In the genomic region with DNA sequence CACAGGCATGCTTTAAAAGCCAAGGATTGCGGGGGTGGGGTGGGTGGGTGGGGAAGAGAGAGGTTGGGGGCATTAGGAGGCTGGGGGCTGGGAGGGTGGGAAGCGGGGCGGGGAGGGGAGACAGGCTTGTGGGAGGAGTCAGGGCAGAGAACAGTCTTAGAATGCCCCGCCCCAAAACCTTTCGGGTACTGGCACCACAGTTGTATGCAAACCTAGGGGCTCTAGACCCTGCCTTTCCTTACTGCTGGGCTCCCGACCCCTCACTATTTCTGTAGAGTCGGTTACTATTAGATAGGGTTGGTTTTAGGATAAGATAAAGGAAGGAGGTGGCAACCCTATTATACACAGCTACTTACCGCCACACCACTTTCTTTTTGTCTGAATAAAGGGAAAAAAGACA, we compare ENCODE assay signal across 12 mouse cellular contexts.
DNase-seq lines count a peak whose midpoint lies in the region; ATAC-seq lines count a peak whose summit lies in the region.
"Had no signal": no experiment of that assay in that cellular context is flagged by ENCODE, and none has a peak within 500 bp of the region (broad histone marks: within the 10 kb centered on the region; RNA-seq: fewer than 3 reads in every experiment).

No protein-coding gene starts in this region.

- DNase-seq in heart, adult 9 months (ENCODE audit: low spot score in 2 of 2): no peak
- no peak for DNase-seq in kidney, adult 18-20 months
- DNase-seq in Muller cell, postnatal 12 days (ENCODE audit: inconsistent ontology term): no peak
- DNase-seq: cerebellum, adult 9-11 months; gastrocnemius, postnatal 36 days had no signal

- H3K9ac ChIP-seq in heart, embryonic 11.5 days (ENCODE audit: low read depth, low read length): no peak overlapping the region
- no peak overlapping the region for H3K9ac ChIP-seq in kidney, embryonic 16.5 days (replicated peaks; ENCODE audit: low read length)
- H3K9ac ChIP-seq: limb, embryonic 15.5 days had no signal

- H3K9me3 ChIP-seq in heart, embryonic 11.5 days (replicated peaks; ENCODE audit: control insufficient read depth, low read length): no peaks in the 10 kb centered on the region
- no peaks in the 10 kb centered on the region for H3K9me3 ChIP-seq in kidney, embryonic 16.5 days (ENCODE audit: low read length)
- H3K9me3 ChIP-seq: hindbrain, embryonic 10.5 days; limb, embryonic 15.5 days had no signal

- no peaks in the 10 kb centered on the region; the same call in 1 of the 2 replicates for H3K4me1 ChIP-seq in heart, embryonic 11.5 days (ENCODE audit: control insufficient read depth, insufficient read depth, low read length)
- peaks cover 24% of the 10 kb centered on the region for H3K4me1 ChIP-seq in kidney, embryonic 16.5 days (ENCODE audit: insufficient read depth, low read length)

- no peak overlapping the region for H3K4me3 ChIP-seq in heart, embryonic 11.5 days (ENCODE audit: low read depth, low read length)
- H3K4me3 ChIP-seq in kidney, embryonic 16.5 days (ENCODE audit: low read length): no peak overlapping the region
- H3K4me3 ChIP-seq: hindbrain, embryonic 10.5 days; limb, embryonic 15.5 days had no signal

- 33% methylated on average over 8 of the region's 8 CpGs for WGBS in heart, embryonic 11.5 days (ENCODE audit: insufficient replicate concordance)
- WGBS in kidney, embryonic 16.5 days: 40% methylated on average over 6 of the region's 8 CpGs

- peak overlapping the region; percentile 16; the same call in 1 of the 2 replicates for H3K4me2 ChIP-seq in heart, embryonic 11.5 days
- H3K4me2 ChIP-seq in kidney, embryonic 16.5 days (replicated peaks; ENCODE audit: low read depth, low read length): peak overlapping the region; percentile 36
- H3K4me2 ChIP-seq: limb, embryonic 15.5 days had no signal

- H3K27me3 ChIP-seq in heart, embryonic 11.5 days (ENCODE audit: control insufficient read depth, insufficient read depth, low read length): no peaks in the 10 kb centered on the region
- H3K27me3 ChIP-seq in kidney, embryonic 16.5 days (ENCODE audit: insufficient read depth, low read length): no peaks in the 10 kb centered on the region
- H3K27me3 ChIP-seq: limb, embryonic 15.5 days had no signal

- H3K27ac ChIP-seq in heart, embryonic 11.5 days (ENCODE audit: low read depth, low read length): no peak overlapping the region
- peak overlapping the region; percentile 34; the same call in 1 of the 2 replicates for H3K27ac ChIP-seq in kidney, embryonic 16.5 days (ENCODE audit: low read length)
- H3K27ac ChIP-seq: limb, embryonic 15.5 days had no signal

- no peak for ATAC-seq in heart, embryonic 11.5 days (replicated peaks; ENCODE audit: insufficient number of reproducible peaks, low FRiP score, low TSS enrichment)
- no peak for ATAC-seq in kidney, embryonic 16.5 days (ENCODE audit: low FRiP score, low TSS enrichment)
- peak; percentile 27; the same call in 1 of the 2 replicates for ATAC-seq in common myeloid progenitor, adult 5-6 weeks (replicated peaks; ENCODE audit: low read depth, poor library complexity, severe bottlenecking)
- ATAC-seq in megakaryocyte-erythroid progenitor cell, adult 5-6 weeks (replicated peaks; ENCODE audit: low FRiP score, low TSS enrichment, poor library complexity, severe bottlenecking): peak; percentile 54; the same call in 1 of the 2 replicates

- H3K36me3 ChIP-seq in heart, embryonic 11.5 days (ENCODE audit: control insufficient read depth, insufficient read depth, low read length): no peaks in the 10 kb centered on the region
- no peaks in the 10 kb centered on the region for H3K36me3 ChIP-seq in kidney, embryonic 16.5 days (ENCODE audit: insufficient read depth, low read length)
- H3K36me3 ChIP-seq: G1E; hindbrain, embryonic 10.5 days; limb, embryonic 15.5 days had no signal

Comparison
In these comparisons a context has a peak if more than half of its experiments do, and no peak if none do; other contexts are left out.
1. ATAC-seq: peak in common myeloid progenitor, adult 5-6 weeks (single experiment) and megakaryocyte-erythroid progenitor cell, adult 5-6 weeks (single experiment); none in heart, embryonic 11.5 days (single experiment) and kidney, embryonic 16.5 days (single experiment).